Mouse (Mus musculus) lung, adult 2 months (tissue): ENCODE measurements around the gene 1110059E24Rik. TPM values are rescaled to one million over a fixed set of nuclear protein-coding genes. Genes with fewer than 3 reads are reported as not detected.

ENCODE experiments used
- DNase-seq: peaks from one replicate; pipeline ENCODE4 v3.0.0; 2022
- H3K4me1 ChIP-seq: fragments of 200-500 bp; 2 replicates; pipeline ENCODE4 v1.6.1; 2011; ENCODE audit warnings: low read length; ENCODE audit not compliant: control insufficient read depth, insufficient read depth
- H3K4me3 ChIP-seq: fragments of 200-500 bp; replicated peaks from 2 replicates; pipeline ENCODE3; 2011; ENCODE audit warnings: low read depth, mild to moderate bottlenecking, control low read depth, low read length; ENCODE audit errors: extremely low read depth
- CTCF ChIP-seq: fragments of 200-500 bp; IDR thresholded peaks from 2 replicates; pipeline ENCODE4 v1.5.1; 2011; ENCODE audit warnings: mild to moderate bottlenecking, low read length, control low read depth; ENCODE audit not compliant: insufficient read depth
- POLR2A ChIP-seq: fragments of 200-500 bp; IDR thresholded peaks from 2 replicates; pipeline ENCODE4 v1.6.1; 2011; ENCODE audit warnings: low read depth, mild to moderate bottlenecking, control low read depth, low read length, borderline replicate concordance; ENCODE audit errors: extremely low read depth
- WGBS: fragments of 180-500 bp; shearing (Covaris S2); methylation state at CpG from one replicate; pipeline ENCODE4 v1.1.7; 2018; 5-methylcytosine and 5-hydroxymethylcytosine counted together
- polyA plus RNA-seq: library from polyadenylated mRNA; depleted of rRNA; stranded (reverse); fragments of >200 nt; gene quantifications from 2 replicates; pipeline ENCODE4 v1.2.3, GENCODE M21; 2012; rRNA removed

The 1110059E24Rik gene
- polyA plus RNA-seq, 1 experiment: 6.1 TPM

GRCm38 (mm10) chr19:21564461-21564797, 88.3 kb downstream of the 1110059E24Rik start:
- Histone ChIP-seq H3K4me1 (no peaks in the 10 kb centered on the region), H3K4me3 (no peak overlapping the region)
- 5% methylated on average over 1 of the region's 1 CpGs for WGBS
- TF ChIP-seq POLR2A (no peak), CTCF (no peak)
- no peak for DNase-seq

GRCm38 (mm10) chr19:21563789-21564460, 88.9 kb downstream of the 1110059E24Rik start:
- WGBS: 31% methylated on average over 11 of the region's 11 CpGs
- DNase-seq: peak; percentile 74
- TF ChIP-seq POLR2A (no peak), CTCF (peak; percentile 98)
- H3K4me1 ChIP-seq: no peaks in the 10 kb centered on the region
- H3K4me3 ChIP-seq: no peak overlapping the region

GRCm38 (mm10) chr19:21562996-21563395, 89.8 kb downstream of the 1110059E24Rik start:
- no peaks in the 10 kb centered on the region for H3K4me1 ChIP-seq
- no peak for TF ChIP-seq CTCF
- TF ChIP-seq POLR2A: no peak
- 58% methylated on average over 3 of the region's 3 CpGs for WGBS

GRCm38 (mm10) chr19:21552801-21553200, 100.0 kb downstream of the 1110059E24Rik start:
- no peak for TF ChIP-seq POLR2A
- no peak for TF ChIP-seq CTCF
- no peaks in the 10 kb centered on the region for H3K4me1 ChIP-seq
- 75% methylated on average over 9 of the region's 9 CpGs for WGBS
- no peak for DNase-seq
- no peak overlapping the region for H3K4me3 ChIP-seq

More at GRCm38 (mm10) chr19:21562996-21563395, 89.8 kb downstream of the 1110059E24Rik start:
- no peak overlapping the region for H3K4me3 ChIP-seq
- no peak for DNase-seq

DNA sequence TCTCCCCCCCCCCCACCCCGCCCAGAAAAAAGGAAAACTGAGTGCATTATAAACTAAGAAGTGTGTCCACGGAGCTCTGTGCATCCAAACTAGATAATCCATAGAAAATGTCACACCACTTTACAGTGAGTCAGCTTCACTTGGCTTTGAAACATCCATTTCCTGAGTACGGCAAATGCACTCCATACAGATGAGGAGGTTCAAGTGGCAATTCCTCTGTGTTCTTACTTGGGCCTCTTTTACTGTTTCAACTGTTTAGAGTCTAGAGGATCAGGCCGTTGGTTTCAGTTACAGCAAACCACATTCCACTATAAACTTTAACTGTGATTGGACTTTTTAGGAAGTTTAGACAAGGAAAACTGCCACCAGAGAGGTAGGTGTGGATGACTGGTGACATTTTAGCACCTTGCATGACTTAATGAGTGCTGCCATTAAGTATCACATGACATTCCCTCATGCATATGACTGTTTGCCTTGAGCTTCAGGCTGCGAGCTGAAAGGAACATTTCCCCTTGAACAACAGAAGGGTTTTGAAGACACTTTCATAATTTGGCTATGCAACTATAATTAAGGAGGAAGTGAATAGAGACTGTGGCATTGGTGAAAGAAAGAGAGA, 100.7 kb downstream of the 1110059E24Rik start:
- DNase-seq: no peak
- no peak overlapping the region for H3K4me3 ChIP-seq
- 42% methylated on average over 5 of the region's 5 CpGs for WGBS
- TF ChIP-seq POLR2A (no peak), CTCF (no peak)
- H3K4me1 ChIP-seq: no peaks in the 10 kb centered on the region

GRCm38 (mm10) chr19:21549713-21550112, 103.1 kb downstream of the 1110059E24Rik start:
- no peak for DNase-seq
- no peak for TF ChIP-seq CTCF
- TF ChIP-seq POLR2A: no peak
- no peak overlapping the region for H3K4me3 ChIP-seq
- no peaks in the 10 kb centered on the region for H3K4me1 ChIP-seq
- WGBS: 91% methylated on average over 3 of the region's 3 CpGs

GRCm38 (mm10) chr19:21548947-21549346, 103.8 kb downstream of the 1110059E24Rik start:
- Histone ChIP-seq H3K4me1 (no peaks in the 10 kb centered on the region), H3K4me3 (no peak overlapping the region)
- 61% methylated on average over 3 of the region's 3 CpGs for WGBS
- TF ChIP-seq CTCF: no peak
- no peak for TF ChIP-seq POLR2A
- no peak for DNase-seq

DNA sequence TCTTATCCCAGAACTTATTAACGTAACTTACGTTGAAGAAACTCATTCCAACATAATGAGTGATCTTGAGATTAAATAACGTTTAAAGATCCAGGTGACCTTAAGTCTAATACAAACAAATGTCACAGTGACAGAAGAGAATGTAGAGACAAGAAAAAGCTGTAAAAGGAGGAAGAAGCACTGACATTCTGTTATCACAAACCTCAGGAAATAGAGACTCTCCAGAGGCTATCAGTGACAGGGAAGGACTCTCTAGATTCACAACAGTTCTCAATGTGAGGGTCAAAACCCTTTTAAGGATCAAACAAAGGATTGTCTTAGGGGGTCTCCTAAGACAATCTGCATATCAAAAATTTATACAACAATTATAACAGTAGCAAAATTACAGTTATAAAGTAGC, 115.7 kb downstream of the 1110059E24Rik start:
- no peak for DNase-seq
- no peak for TF ChIP-seq POLR2A
- TF ChIP-seq CTCF: no peak
- no peaks in the 10 kb centered on the region for H3K4me1 ChIP-seq
- no peak overlapping the region for H3K4me3 ChIP-seq
- WGBS: 29% methylated on average over 3 of the region's 3 CpGs

Other genes starting within 250 kb of the 1110059E24Rik start
- gene Gda, start 179.5 kb downstream of the 1110059E24Rik start, polyA plus RNA-seq: 3.2 and 5.1 TPM in 2 replicates
- gene Abhd17b, start 209 bp upstream of the 1110059E24Rik start, polyA plus RNA-seq: 11.9 and 12.6 TPM in 2 replicates
- gene Cemip2, start 125.4 kb upstream of the 1110059E24Rik start, polyA plus RNA-seq: 33.8 and 37.1 TPM in 2 replicates